Mouse (Mus musculus) forebrain, embryonic 14.5 days (tissue): ENCODE results near the gene Zic4. TPM values are rescaled to one million over a fixed set of nuclear protein-coding genes. Genes with fewer than 3 reads are reported as not detected.

ENCODE experiments used
- ATAC-seq: fragments of 200-750 bp; cut with Nextera tagmentation; 2 replicates; pipeline ENCODE4 v1.8.0; 2017; ENCODE audit warnings: mild to moderate bottlenecking, moderate library complexity
- DNase-seq: peaks from one replicate; pipeline ENCODE4 v3.0.0-alpha.2; 2015; ENCODE audit warnings: low spot score
- H3K27ac ChIP-seq: fragments of 300-500 bp; sonication (generic); 2 replicates; pipeline ENCODE4 v1.5.1; 2014; ENCODE audit warnings: low read depth, mild to moderate bottlenecking, control low read depth, low read length, moderate library complexity
- H3K27me3 ChIP-seq: fragments of 300-500 bp; sonication (generic); replicated peaks from 2 replicates; pipeline ENCODE4 v1.6.1; 2014; ENCODE audit warnings: low read length, control low read depth, mixed read lengths; ENCODE audit not compliant: control insufficient read depth, insufficient read depth
- H3K36me3 ChIP-seq: fragments of 300-500 bp; sonication (generic); 2 replicates; pipeline ENCODE4 v1.6.1; 2014; ENCODE audit warnings: low read length, control low read depth; ENCODE audit not compliant: control insufficient read depth, insufficient read depth
- H3K4me1 ChIP-seq: fragments of 300-500 bp; sonication (generic); 2 replicates; pipeline ENCODE4 v1.6.1; 2014; ENCODE audit warnings: antibody characterized with exemption, low read length, control low read depth; ENCODE audit not compliant: control insufficient read depth, insufficient read depth
- H3K4me2 ChIP-seq: fragments of 300-500 bp; sonication (generic); 2 replicates; pipeline ENCODE4 v1.6.1; 2014; ENCODE audit warnings: mild to moderate bottlenecking, control low read depth, low read length
- H3K4me3 ChIP-seq: fragments of 300-500 bp; sonication (generic); 2 replicates; pipeline ENCODE4 v1.5.1; 2014; ENCODE audit warnings: low read depth, low read length, control low read depth
- H3K9ac ChIP-seq: fragments of 300-500 bp; sonication (generic); 2 replicates; pipeline ENCODE4 v1.6.1; 2014; ENCODE audit warnings: mild to moderate bottlenecking, low read length, control low read depth, moderate library complexity
- H3K9me3 ChIP-seq: fragments of 300-500 bp; sonication (generic); replicated peaks from 2 replicates; pipeline ENCODE4 v1.6.1; 2016; ENCODE audit warnings: low read length, control low read depth, mixed read lengths; ENCODE audit not compliant: control insufficient read depth
- WGBS: fragments of 180-500 bp; shearing (Covaris S2); extraction: QIAGEN DNeasy Blood & Tissue Kit; methylation state at CpG from one replicate; pipeline ENCODE4 v1.1.7; 2014; 5-methylcytosine and 5-hydroxymethylcytosine counted together
- polyA plus RNA-seq: library from polyadenylated mRNA; unstranded; fragments of >200 nt; fragmentation: Nextera tagmentation; extraction: Ambion mirVana; gene quantifications from 2 replicates; pipeline ENCODE4 v1.2.1, GENCODE M21; 2014

Zic4 gene
- polyA plus RNA-seq, 1 experiment from 2014 or later, result 45.1 TPM

DNA sequence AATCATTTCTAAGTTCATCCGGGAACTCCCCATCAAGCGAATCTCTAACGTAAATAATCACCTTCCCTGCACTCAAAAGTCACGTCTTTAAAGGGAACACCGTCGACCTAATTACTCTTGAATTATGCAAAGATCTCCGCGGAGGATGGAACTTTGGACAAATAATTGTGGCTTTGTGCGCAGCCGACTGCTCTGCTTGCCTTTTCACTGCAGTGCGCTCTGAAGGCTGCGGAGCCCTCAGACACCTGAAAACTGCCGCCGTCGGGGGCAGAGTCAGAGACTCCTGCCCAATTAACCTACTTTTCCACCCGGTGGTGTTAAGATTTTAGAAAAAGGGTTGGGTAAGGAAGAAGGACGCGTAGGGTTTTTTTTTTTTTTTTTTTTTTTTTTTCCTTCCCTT lies 58.2 kb downstream of the Zic4 start:
- Histone ChIP-seq H3K4me3 (peak overlapping the region; percentile 18; the same call in 1 of the 2 replicates), H3K9ac (peak overlapping the region; percentile 32; the same call in 1 of the 2 replicates), H3K36me3 (no peaks in the 10 kb centered on the region), H3K27ac (0 out of 2 replicates have a peak overlapping the region, but pooled peaks have one; percentile 14), H3K4me1 (no peaks in the 10 kb centered on the region; the same call in 1 of the 2 replicates), H3K27me3 (peaks cover 63% of the 10 kb centered on the region), H3K9me3 (no peaks in the 10 kb centered on the region), H3K4me2 (peak overlapping the region; percentile 37)
- DNase-seq (no peak), ATAC-seq (no peak)
- WGBS, result 1% methylated on average over 18 of the region's 18 CpGs

Other genes starting within 250 kb of the Zic4 start
- 14.4 and 14.8 TPM in 2 replicates for gene Zic1, start 3.4 kb downstream of the Zic4 start, polyA plus RNA-seq